Mouse (Mus musculus) limb, embryonic 13.5 days (tissue): ENCODE results near the gene Trim40. TPM values are rescaled to one million over a fixed set of nuclear protein-coding genes. Genes with fewer than 3 reads are reported as not detected.

Source experiments
- ATAC-seq: fragments of 200-750 bp; cut with Nextera tagmentation; 2 replicates; pipeline ENCODE4 v1.8.0; 2017; ENCODE audit warnings: low read depth, moderate number of reproducible peaks, moderate TSS enrichment; ENCODE audit not compliant: low FRiP score
- H3K27ac ChIP-seq: fragments of 300-500 bp; sonication (generic); 2 replicates; pipeline ENCODE4 v1.5.1; 2015; ENCODE audit warnings: inconsistent platforms, mild to moderate bottlenecking, moderate library complexity
- H3K27me3 ChIP-seq: fragments of 300-500 bp; sonication (generic); 2 replicates; pipeline ENCODE4 v1.6.1; 2015; ENCODE audit warnings: mild to moderate bottlenecking, inconsistent platforms
- H3K36me3 ChIP-seq: fragments of 300-500 bp; sonication (generic); 2 replicates; pipeline ENCODE4 v1.6.1; 2015; ENCODE audit warnings: inconsistent platforms, mild to moderate bottlenecking, moderate library complexity
- H3K4me1 ChIP-seq: fragments of 300-500 bp; sonication (generic); 2 replicates; pipeline ENCODE4 v1.6.1; 2015; ENCODE audit warnings: inconsistent platforms
- H3K4me2 ChIP-seq: fragments of 300-500 bp; sonication (generic); replicated peaks from 2 replicates; pipeline ENCODE4 v1.6.1; 2015; ENCODE audit warnings: inconsistent platforms, mild to moderate bottlenecking, moderate library complexity
- H3K4me3 ChIP-seq: fragments of 300-500 bp; sonication (generic); 2 replicates; pipeline ENCODE4 v1.5.1; 2015; ENCODE audit warnings: moderate library complexity, mild to moderate bottlenecking, inconsistent platforms
- H3K9ac ChIP-seq: fragments of 300-500 bp; sonication (generic); 2 replicates; pipeline ENCODE4 v1.6.1; 2015; ENCODE audit warnings: mild to moderate bottlenecking, inconsistent platforms
- H3K9me3 ChIP-seq: fragments of 300-500 bp; sonication (generic); 2 replicates; pipeline ENCODE4 v1.6.1; 2016; ENCODE audit warnings: inconsistent platforms
- WGBS: fragments of 180-500 bp; shearing (Covaris S2); methylation state at CpG from one replicate; pipeline ENCODE4 v1.1.7; 2015; 5-methylcytosine and 5-hydroxymethylcytosine counted together
- polyA plus RNA-seq: library from polyadenylated mRNA; unstranded; fragments of >200 nt; fragmentation: Nextera tagmentation; extraction: Ambion mirVana; gene quantifications from 2 replicates; pipeline ENCODE4 v1.2.1, GENCODE M21; 2015

Trim40 gene
- polyA plus RNA-seq, 1 experiment from 2014 or later = not detected

DNA sequence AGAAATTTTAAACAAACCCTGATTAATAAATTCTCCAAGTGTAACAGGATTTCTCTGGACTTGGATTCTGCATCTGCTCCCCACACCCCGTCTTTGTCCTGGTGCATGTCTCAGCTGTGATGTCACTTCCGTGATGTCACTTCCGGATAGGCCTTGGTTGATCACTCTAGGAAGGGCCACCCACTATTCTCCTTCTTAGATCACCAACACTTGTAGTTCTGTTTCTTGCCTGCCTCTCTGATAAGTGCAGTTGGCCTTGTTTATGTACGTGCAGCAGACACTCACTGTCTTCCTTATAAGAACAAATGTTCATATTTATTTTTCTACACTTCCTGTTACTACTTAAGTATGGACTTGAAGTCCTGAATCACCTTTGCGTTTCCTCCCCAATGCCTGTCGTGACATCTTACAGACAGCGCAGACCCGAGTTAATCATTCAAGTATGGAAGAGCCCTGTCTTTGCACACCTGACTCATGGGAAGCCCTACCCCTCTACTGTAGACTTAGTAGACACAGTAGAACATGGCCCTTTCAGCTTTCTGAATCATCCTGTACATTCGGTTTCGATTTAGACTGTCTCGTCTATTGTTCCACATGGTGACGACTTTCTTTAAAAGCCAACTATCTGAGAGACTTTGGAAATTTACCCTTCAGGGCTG lies 4.7 kb downstream of the Trim40 start:
- 90% methylated on average over 12 of the region's 12 CpGs for WGBS

DNA sequence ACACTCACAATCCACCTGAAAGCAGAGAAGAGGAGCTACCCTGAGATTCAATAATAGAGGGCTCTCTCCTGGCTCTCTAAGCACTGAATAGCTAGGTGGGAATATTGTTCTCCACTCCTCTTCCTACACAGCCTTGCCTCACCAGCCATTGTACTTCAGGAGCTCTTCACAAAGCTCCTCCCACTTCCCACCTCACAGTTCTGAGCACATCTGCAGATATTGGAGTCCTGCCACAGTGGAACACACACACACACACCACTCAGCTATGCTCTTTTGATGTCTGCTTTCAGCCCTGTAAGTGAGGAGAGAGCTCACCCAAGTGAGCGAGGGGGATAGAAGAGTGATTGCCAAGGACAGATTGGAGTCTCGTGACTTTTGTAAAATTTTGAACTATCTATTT lies 6.6 kb downstream of the Trim40 start:
- H3K27me3 ChIP-seq = no peaks in the 10 kb centered on the region
- ATAC-seq = no peak
- H3K9ac ChIP-seq = no peak overlapping the region
- no peak overlapping the region for H3K4me2 ChIP-seq
- H3K36me3 ChIP-seq = no peaks in the 10 kb centered on the region
- H3K4me3 ChIP-seq = no peak overlapping the region
- 64% methylated on average over 2 of the region's 2 CpGs for WGBS
- no peak overlapping the region for H3K27ac ChIP-seq
- no peaks in the 10 kb centered on the region for H3K4me1 ChIP-seq
- H3K9me3 ChIP-seq = no peaks in the 10 kb centered on the region

More for the DNA sequence above, 4.7 kb downstream of the Trim40 start:
- ATAC-seq = no peak
- Histone ChIP-seq H3K9ac (no peak overlapping the region), H3K36me3 (no peaks in the 10 kb centered on the region), H3K9me3 (no peaks in the 10 kb centered on the region), H3K27me3 (no peaks in the 10 kb centered on the region), H3K4me2 (no peak overlapping the region), H3K27ac (no peak overlapping the region), H3K4me3 (no peak overlapping the region), H3K4me1 (no peaks in the 10 kb centered on the region)

DNA sequence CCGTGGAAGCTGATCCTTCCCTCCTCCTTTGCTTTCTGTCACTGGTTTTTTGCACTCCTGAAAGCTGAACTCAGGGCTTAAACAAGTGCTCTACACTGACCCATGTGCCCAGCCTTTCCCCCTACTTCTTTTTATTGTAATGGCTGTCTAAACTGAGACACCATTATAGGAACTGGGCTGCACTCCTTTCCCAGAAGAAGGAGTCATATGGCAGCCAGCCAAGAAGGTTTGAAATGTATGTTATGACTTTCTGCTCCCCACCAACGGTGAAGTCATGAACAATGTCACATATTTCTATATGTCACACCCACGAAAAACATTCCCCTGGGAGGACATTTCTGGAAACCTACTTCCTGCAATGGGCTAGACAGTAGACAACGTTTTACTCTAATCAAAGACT lies 15.3 kb downstream of the Trim40 start:
- no peaks in the 10 kb centered on the region for H3K36me3 ChIP-seq
- WGBS = 63% methylated on average over 4 of the region's 4 CpGs
- no peak for ATAC-seq
- H3K27me3 ChIP-seq = peaks cover 3% of the 10 kb centered on the region; the same call in 1 of the 2 replicates
- H3K9me3 ChIP-seq = no peaks in the 10 kb centered on the region
- no peak overlapping the region for H3K27ac ChIP-seq
- H3K4me3 ChIP-seq = no peak overlapping the region
- no peak overlapping the region for H3K9ac ChIP-seq
- H3K4me1 ChIP-seq = no peaks in the 10 kb centered on the region
- no peak overlapping the region for H3K4me2 ChIP-seq

DNA sequence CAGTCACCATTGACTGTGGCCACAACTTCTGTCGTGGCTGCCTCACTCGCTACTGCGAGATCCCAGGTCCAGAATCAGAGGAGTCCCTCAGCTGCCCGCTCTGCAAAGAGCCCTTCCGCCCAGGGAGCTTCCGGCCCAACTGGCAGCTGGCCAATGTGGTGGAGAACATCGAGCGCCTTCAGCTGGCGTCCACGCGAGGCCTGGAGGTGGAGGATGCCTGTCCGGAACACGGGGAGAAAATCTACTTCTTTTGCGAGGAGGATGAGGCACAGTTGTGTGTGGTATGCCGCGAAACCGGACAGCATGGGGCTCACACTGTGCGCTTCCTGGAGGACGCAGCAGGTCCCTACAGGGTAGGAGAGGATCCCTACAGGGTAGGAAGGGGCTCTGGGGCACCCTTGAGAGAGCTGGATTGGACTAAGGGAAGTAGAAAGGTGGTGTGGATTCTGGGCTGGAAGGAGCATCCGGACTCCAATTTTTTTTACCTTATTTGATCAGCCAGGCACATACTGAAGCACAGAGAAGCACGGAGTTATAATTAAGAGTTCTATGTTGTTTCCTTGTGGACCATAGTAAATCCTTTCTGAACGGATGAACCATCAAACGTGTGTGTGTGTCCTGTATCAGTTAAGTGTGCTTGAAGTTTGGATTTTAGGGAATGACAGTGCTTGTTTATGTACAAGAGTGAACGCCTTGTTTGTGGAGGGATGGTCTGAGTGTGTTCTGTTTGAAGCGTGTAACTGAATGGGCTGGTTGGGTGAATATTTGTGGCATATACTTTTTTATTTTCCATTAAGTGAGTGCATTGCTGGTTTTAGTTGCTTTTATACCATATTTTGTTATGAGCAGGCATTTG lies 19.7 kb downstream of the Trim40 start:
- no peak for ATAC-seq
- Histone ChIP-seq H3K4me2 (no peak overlapping the region), H3K4me1 (no peaks in the 10 kb centered on the region), H3K9ac (peak overlapping the region; percentile 14; the same call in 1 of the 2 replicates), H3K36me3 (no peaks in the 10 kb centered on the region), H3K27me3 (peaks cover 35% of the 10 kb centered on the region), H3K9me3 (no peaks in the 10 kb centered on the region), H3K27ac (no peak overlapping the region), H3K4me3 (no peak overlapping the region)
- WGBS = 75% methylated on average over 25 of the region's 25 CpGs

DNA sequence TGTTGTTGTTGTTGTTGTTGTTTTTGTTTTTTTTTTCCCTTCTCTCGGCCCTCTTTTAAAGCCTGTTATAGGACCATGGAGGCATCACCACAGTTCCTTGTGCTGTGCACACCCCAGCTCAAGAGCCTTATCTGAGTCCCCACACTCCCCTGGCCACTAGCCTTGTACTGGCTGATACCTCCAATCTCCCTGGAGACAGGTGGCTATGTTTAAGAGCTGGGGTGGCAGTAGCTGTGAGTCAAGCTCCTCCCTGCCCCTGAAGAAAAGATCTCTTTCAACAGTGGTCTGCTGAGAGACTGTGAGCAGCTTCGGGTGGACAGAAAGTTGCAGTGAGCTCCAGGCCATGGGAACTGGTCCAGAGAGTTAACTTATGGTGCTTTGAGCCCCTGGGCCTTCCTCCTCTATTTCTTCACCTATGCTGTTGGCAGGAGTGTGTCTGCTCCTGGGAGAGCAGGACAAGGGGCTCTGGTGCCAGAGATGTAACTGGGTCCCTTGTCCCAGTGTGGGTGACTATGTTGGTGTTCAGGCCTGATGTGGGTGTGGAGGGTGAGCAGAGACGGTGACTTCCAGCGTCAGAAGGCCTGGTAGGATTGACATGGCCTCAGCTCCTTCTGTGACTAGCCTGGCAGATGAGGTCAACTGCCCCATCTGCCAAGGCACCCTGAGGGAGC lies 20.5 kb downstream of the Trim40 start, which contains the start of gene Trim10:
TSS of gene Trim10 (plus strand) at position 291 of the 671 bp plus-strand sequence.
- Histone ChIP-seq H3K9me3 (no peaks in the 10 kb centered on the region), H3K27ac (no peak within 1 kb of the TSS), H3K4me2 (no peak within 1 kb of the TSS), H3K27me3 (peaks cover 42% of the 10 kb centered on the region), H3K36me3 (no peaks in the 10 kb centered on the region), H3K4me1 (no peaks in the 10 kb centered on the region), H3K9ac (peak within 1 kb of the TSS; percentile 14; the same call in 1 of the 2 replicates), H3K4me3 (no peak within 1 kb of the TSS)
- no peak for ATAC-seq
- 83% methylated on average over 4 of the region's 4 CpGs for WGBS

DNA sequence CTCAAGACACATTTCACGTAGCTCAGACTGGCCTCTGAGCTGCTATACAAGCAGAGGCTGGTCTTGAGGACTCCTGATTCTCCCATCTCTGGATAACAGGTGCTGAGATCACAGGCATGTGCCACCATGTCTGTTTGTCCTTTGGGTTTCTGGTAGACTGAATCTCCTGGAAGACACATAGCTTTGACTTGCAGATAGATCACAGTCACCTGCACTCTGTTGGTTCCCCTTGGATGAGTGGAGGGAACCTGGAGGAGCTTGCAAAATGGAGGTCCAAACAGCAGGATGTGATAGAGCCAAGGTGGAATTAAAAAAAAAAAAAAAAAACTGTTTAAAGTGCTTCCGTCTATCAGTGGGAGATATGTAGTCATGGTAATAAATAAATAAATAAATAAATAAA lies 21.1 kb downstream of the Trim40 start:
- no peak overlapping the region for H3K4me3 ChIP-seq
- no peak for ATAC-seq
- no peak overlapping the region for H3K9ac ChIP-seq
- 71% methylated on average over 2 of the region's 2 CpGs for WGBS
- no peak overlapping the region for H3K4me2 ChIP-seq
- peaks cover 42% of the 10 kb centered on the region for H3K27me3 ChIP-seq
- no peaks in the 10 kb centered on the region for H3K36me3 ChIP-seq
- H3K4me1 ChIP-seq = no peaks in the 10 kb centered on the region
- no peaks in the 10 kb centered on the region for H3K9me3 ChIP-seq
- no peak overlapping the region for H3K27ac ChIP-seq

DNA sequence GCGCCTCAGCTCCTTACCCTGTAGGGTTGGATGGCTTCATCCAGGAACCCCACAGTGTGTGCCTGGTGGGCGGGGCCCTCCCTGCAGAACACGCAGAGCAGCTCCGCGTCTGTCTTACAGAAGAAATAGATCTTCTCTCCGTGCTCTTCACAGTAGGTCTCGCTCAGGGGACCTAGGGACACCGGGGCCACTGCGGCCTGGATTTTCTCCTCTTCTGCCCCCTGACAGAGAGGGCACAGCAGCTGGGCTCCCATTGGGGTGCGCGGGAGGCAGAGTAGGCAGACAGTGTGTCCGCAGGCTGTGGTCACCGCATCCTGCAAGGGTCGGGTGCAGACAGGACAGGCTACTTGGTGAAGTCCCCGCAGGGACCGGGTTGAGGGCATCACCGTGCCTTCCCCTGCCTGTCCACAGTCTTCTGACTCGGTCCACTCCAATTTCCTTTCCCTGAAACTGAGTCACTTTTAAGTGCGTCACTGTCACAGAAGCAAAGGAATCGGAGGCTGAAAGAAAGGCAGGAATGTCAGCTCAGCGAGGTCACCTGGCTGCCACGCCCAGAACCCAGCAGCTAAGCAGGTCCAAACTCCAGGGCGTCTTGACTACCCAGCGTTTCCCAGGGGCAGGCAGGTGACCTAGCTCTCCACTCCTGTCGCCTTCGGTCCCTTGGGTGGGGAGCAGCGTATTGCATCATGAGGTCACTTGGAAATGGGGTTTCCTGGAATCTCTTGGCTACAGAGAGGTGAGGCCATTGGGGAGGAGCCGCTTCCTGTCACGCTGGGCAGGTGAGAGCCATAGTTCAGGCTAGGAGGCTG lies 23.0 kb downstream of the Trim40 start, which contains the start of gene Trim15:
TSS of gene Trim15 (minus strand) at position 492 of the 809 bp plus-strand sequence.
- peak within 1 kb of the TSS; percentile 47 for H3K4me2 ChIP-seq
- 0 out of 2 replicates have a peak, but pooled peaks have one; percentile 51 for ATAC-seq
- H3K27ac ChIP-seq = no peak within 1 kb of the TSS
- H3K4me3 ChIP-seq = peak within 1 kb of the TSS; percentile 10; the same call in 1 of the 2 replicates
- 12% methylated on average over 29 of the region's 29 CpGs for WGBS
- H3K36me3 ChIP-seq = no peaks in the 10 kb centered on the region
- H3K9ac ChIP-seq = no peak within 1 kb of the TSS
- no peaks in the 10 kb centered on the region for H3K9me3 ChIP-seq
- H3K4me1 ChIP-seq = no peaks in the 10 kb centered on the region
- peaks cover 42% of the 10 kb centered on the region for H3K27me3 ChIP-seq

DNA sequence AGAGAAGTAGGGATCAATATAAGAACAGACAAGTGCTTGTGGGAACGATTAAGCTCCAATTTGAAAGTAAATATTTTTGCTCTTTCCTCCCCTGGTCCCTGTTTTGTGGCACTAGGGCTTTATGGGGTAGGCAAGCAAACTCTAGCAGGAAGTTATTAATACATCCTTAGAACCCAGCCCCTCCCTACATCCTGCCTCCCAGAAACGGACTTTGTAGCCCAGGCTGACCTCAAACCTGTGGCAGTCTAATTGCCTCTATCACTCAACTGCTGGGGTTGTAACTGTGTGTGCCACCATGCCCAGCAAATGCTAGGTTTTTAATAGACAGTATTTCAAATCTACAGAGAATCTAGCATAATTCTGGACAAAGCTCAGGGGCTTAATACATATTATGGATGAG lies 28.2 kb downstream of the Trim40 start:
- Histone ChIP-seq H3K9me3 (no peaks in the 10 kb centered on the region), H3K27ac (no peak overlapping the region), H3K4me2 (no peak overlapping the region), H3K9ac (no peak overlapping the region), H3K4me1 (no peaks in the 10 kb centered on the region), H3K4me3 (no peak overlapping the region), H3K36me3 (peaks cover 33% of the 10 kb centered on the region), H3K27me3 (peaks cover 22% of the 10 kb centered on the region)
- WGBS = 41% methylated on average over 2 of the region's 2 CpGs
- no peak for ATAC-seq

DNA sequence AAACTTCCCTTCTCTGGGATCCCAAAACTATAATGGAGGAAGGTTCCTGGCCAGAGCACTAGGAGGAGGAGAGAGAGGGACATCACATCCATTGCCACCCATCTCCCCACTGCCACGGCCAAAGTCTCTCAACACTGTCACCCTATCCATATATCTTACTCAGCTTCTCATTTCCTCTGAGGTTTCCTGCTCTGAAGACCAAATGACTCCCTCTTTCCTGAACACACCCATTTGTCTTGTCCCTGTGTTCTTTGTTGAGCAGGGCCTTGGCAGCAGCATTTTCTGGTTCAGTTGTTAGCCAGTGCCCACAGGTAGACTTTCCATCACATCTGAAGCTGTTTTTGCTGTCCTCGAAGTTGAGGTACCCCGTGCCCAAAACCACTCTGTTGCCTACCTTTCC lies 31.7 kb downstream of the Trim40 start:
- no peak overlapping the region for H3K27ac ChIP-seq
- no peak overlapping the region for H3K4me2 ChIP-seq
- 89% methylated on average over 3 of the region's 3 CpGs for WGBS
- no peaks in the 10 kb centered on the region for H3K9me3 ChIP-seq
- H3K9ac ChIP-seq = no peak overlapping the region
- H3K4me3 ChIP-seq = no peak overlapping the region
- H3K27me3 ChIP-seq = no peaks in the 10 kb centered on the region
- ATAC-seq = no peak
- peaks cover 68% of the 10 kb centered on the region for H3K36me3 ChIP-seq
- H3K4me1 ChIP-seq = no peaks in the 10 kb centered on the region

DNA sequence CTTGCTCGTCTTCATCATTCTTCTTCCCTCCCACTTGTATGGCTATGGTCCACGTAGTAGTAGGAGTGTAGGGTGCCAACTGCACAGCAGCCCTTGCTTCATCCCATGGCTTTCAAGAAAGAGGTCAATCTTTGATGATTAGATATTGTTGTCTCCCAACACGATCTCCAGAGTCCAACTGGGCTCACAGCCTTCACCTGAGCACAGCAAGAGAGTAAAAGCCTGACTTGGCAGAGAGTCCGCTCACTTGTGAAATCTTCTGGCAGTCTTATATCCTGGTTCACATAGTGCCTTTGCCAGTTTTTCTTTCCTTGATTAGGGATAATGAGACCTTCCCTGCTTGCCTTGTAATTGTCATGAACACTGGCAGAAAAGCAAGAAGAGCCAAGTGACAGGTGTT lies 33.7 kb downstream of the Trim40 start:
- no peak overlapping the region for H3K9ac ChIP-seq
- no peak overlapping the region for H3K4me3 ChIP-seq
- H3K27ac ChIP-seq = no peak overlapping the region
- no peak for ATAC-seq
- no peaks in the 10 kb centered on the region for H3K27me3 ChIP-seq
- H3K36me3 ChIP-seq = peaks cover 88% of the 10 kb centered on the region
- 91% methylated on average over 4 of the region's 4 CpGs for WGBS
- H3K4me1 ChIP-seq = no peaks in the 10 kb centered on the region
- no peaks in the 10 kb centered on the region for H3K9me3 ChIP-seq
- no peak overlapping the region for H3K4me2 ChIP-seq

DNA sequence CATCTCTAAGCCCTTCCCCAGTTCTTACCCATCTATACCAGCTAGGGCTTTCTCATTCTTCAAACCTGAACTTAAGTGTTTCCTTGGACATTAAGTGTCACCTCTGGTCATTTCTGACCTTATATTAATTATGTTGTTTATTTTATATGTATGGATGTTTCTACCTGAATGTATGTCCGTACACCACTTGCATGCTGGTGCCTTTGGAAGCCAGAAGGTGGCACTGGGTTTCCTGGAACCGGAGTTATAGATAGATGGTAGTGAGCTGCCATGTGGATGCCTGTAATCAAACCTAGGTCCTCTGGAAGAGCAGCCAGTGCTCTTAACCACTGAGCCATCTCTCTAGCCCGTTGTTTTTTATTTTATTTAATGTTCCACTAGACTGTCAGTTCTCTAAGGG lies 34.4 kb downstream of the Trim40 start:
- Histone ChIP-seq H3K4me3 (no peak overlapping the region), H3K9me3 (no peaks in the 10 kb centered on the region), H3K27ac (no peak overlapping the region), H3K4me2 (no peak overlapping the region), H3K4me1 (no peaks in the 10 kb centered on the region), H3K9ac (no peak overlapping the region), H3K27me3 (no peaks in the 10 kb centered on the region), H3K36me3 (peaks cover 95% of the 10 kb centered on the region)
- 98% methylated on average over 3 of the region's 3 CpGs for WGBS
- ATAC-seq = no peak
